14 mouse cellular contexts compared by ENCODE assay signal in genomic region chr6:91528265-91528664, GRCm38 (mm10). TPM values are rescaled to one million over a fixed set of nuclear protein-coding genes. Genes with fewer than 3 reads are reported as not detected.
DNase-seq lines count a peak whose midpoint lies in the region; ATAC-seq lines count a peak whose summit lies in the region.
"Had no signal": no experiment of that assay in that cellular context is flagged by ENCODE, and none has a peak within 500 bp of the region (broad histone marks: within the 10 kb centered on the region; RNA-seq: fewer than 3 reads in every experiment).

No protein-coding gene starts in this region.

- no peak overlapping the region for H3K4me3 ChIP-seq in forebrain, embryonic 13.5 days
- H3K4me3 ChIP-seq in forebrain, embryonic 16.5 days (replicated peaks; ENCODE audit: low read length), result no peak overlapping the region
- H3K4me3 ChIP-seq in heart, embryonic 15.5 days, result no peak overlapping the region
- H3K4me3 ChIP-seq in hindbrain, embryonic 16.5 days (ENCODE audit: low read length), result no peak overlapping the region
- H3K4me3 ChIP-seq: hindbrain, embryonic 15.5 days; limb, embryonic 12.5 days had no signal

- no peaks in the 10 kb centered on the region for H3K27me3 ChIP-seq in forebrain, embryonic 13.5 days
- no peaks in the 10 kb centered on the region for H3K27me3 ChIP-seq in forebrain, embryonic 16.5 days (replicated peaks; ENCODE audit: control insufficient read depth, insufficient read depth, low read length)
- H3K27me3 ChIP-seq in heart, embryonic 15.5 days, result peaks cover 11% of the 10 kb centered on the region
- H3K27me3 ChIP-seq in hindbrain, embryonic 16.5 days (replicated peaks; ENCODE audit: control insufficient read depth, insufficient read depth, low read length), result no peaks in the 10 kb centered on the region
- H3K27me3 ChIP-seq: hindbrain, embryonic 15.5 days; limb, embryonic 12.5 days had no signal

- H3K9ac ChIP-seq in forebrain, embryonic 13.5 days, result peak overlapping the region; percentile 26; the same call in 1 of the 2 replicates
- H3K9ac ChIP-seq in forebrain, embryonic 16.5 days (replicated peaks; ENCODE audit: low read depth, low read length), result no peak overlapping the region
- no peak overlapping the region for H3K9ac ChIP-seq in heart, embryonic 15.5 days
- H3K9ac ChIP-seq in hindbrain, embryonic 16.5 days (ENCODE audit: low read depth, low read length), result no peak overlapping the region
- H3K9ac ChIP-seq: hindbrain, embryonic 15.5 days; limb, embryonic 12.5 days had no signal

- peak; percentile 28 for DNase-seq in NIH3T3 (ENCODE audit: low read depth)
- DNase-seq in gastrocnemius, postnatal 36 days, result peak; percentile 37 to 46
- DNase-seq in natural killer cell, adult 2 months (ENCODE audit: low spot score in 2 of 2), result no peak
- no peak for DNase-seq in left cerebral cortex, postnatal 36 days (ENCODE audit: low spot score in 2 of 2)
- DNase-seq: cerebellum, postnatal 36 days; lung, adult 2 months; right cerebral cortex, postnatal 25 days; thymus, adult 2 months had no signal

- H3K36me3 ChIP-seq in forebrain, embryonic 13.5 days (ENCODE audit: poor library complexity, severe bottlenecking), result peaks cover 36% of the 10 kb centered on the region
- 0 out of 2 replicates have a peak, but pooled peaks cover 2% of the 10 kb centered on the region for H3K36me3 ChIP-seq in forebrain, embryonic 16.5 days (ENCODE audit: control insufficient read depth, insufficient read depth)
- peaks cover 4% of the 10 kb centered on the region; the same call in 1 of the 2 replicates for H3K36me3 ChIP-seq in heart, embryonic 15.5 days
- H3K36me3 ChIP-seq in hindbrain, embryonic 16.5 days (ENCODE audit: control insufficient read depth, insufficient read depth, low read length), result peaks cover 2% of the 10 kb centered on the region; the same call in 1 of the 2 replicates

- 89% methylated on average over 7 of the region's 7 CpGs for WGBS in forebrain, embryonic 13.5 days
- 89% methylated on average over 7 of the region's 7 CpGs for WGBS in forebrain, embryonic 16.5 days
- WGBS in heart, embryonic 15.5 days, result 50% methylated on average over 7 of the region's 7 CpGs
- 94% methylated on average over 7 of the region's 7 CpGs for WGBS in hindbrain, embryonic 16.5 days

- H3K4me1 ChIP-seq in forebrain, embryonic 13.5 days, result no peaks in the 10 kb centered on the region
- no peaks in the 10 kb centered on the region for H3K4me1 ChIP-seq in forebrain, embryonic 16.5 days (replicated peaks; ENCODE audit: control insufficient read depth, insufficient read depth, low read length)
- peaks cover 16% of the 10 kb centered on the region for H3K4me1 ChIP-seq in heart, embryonic 15.5 days (replicated peaks)
- H3K4me1 ChIP-seq in hindbrain, embryonic 16.5 days (ENCODE audit: control insufficient read depth, insufficient read depth, low read depth, low read length), result no peaks in the 10 kb centered on the region

- H3K4me2 ChIP-seq in forebrain, embryonic 13.5 days, result no peak overlapping the region
- no peak overlapping the region for H3K4me2 ChIP-seq in forebrain, embryonic 16.5 days (ENCODE audit: low read length)
- no peak overlapping the region for H3K4me2 ChIP-seq in heart, embryonic 15.5 days
- no peak overlapping the region for H3K4me2 ChIP-seq in hindbrain, embryonic 16.5 days (ENCODE audit: low read length)
- H3K4me2 ChIP-seq: hindbrain, embryonic 15.5 days; limb, embryonic 12.5 days had no signal

- no peak for ATAC-seq in forebrain, embryonic 13.5 days
- ATAC-seq in forebrain, embryonic 16.5 days, result no peak
- peak; percentile 69 for ATAC-seq in heart, embryonic 15.5 days (replicated peaks; ENCODE audit: insufficient number of reproducible peaks, insufficient read depth, low FRiP score, low read depth)
- no peak for ATAC-seq in hindbrain, embryonic 16.5 days

- H3K27ac ChIP-seq in forebrain, embryonic 13.5 days, result no peak overlapping the region
- no peak overlapping the region for H3K27ac ChIP-seq in forebrain, embryonic 16.5 days (ENCODE audit: low read length)
- peak overlapping the region; percentile 48; the same call in 1 of the 2 replicates for H3K27ac ChIP-seq in heart, embryonic 15.5 days
- no peak overlapping the region for H3K27ac ChIP-seq in hindbrain, embryonic 16.5 days (ENCODE audit: low read depth, low read length)
- H3K27ac ChIP-seq: hindbrain, embryonic 15.5 days; limb, embryonic 12.5 days had no signal

- intact Hi-C loops in gastrocnemius, postnatal 36 days (cut with DNase I), result loop anchor here (10.0 kb wide), 1 partner anchor 327 kb away; no protein-coding TSS in a partner anchor
- intact Hi-C loops in left cerebral cortex, postnatal 36 days (cut with DNase I), result loop anchor here (5.0 to 10.0 kb wide), 2 partner anchors 214 to 317 kb away; no protein-coding TSS in a partner anchor

- no peaks in the 10 kb centered on the region for H3K9me3 ChIP-seq in forebrain, embryonic 13.5 days (replicated peaks)
- no peaks in the 10 kb centered on the region for H3K9me3 ChIP-seq in forebrain, embryonic 16.5 days (ENCODE audit: control insufficient read depth, low read length)
- no peaks in the 10 kb centered on the region for H3K9me3 ChIP-seq in heart, embryonic 15.5 days (replicated peaks)
- no peaks in the 10 kb centered on the region for H3K9me3 ChIP-seq in hindbrain, embryonic 16.5 days (ENCODE audit: control insufficient read depth, low read length)
- H3K9me3 ChIP-seq: hindbrain, embryonic 15.5 days; limb, embryonic 12.5 days had no signal

RNA-seq across cellular contexts. Expression of gene Lsm3, which starts 12.5 kb away (rescaled TPM):
- 273 and 275 TPM in 2 replicates for polyA plus RNA-seq in forebrain, embryonic 13.5 days (2015; fragmentation: Nextera tagmentation; extraction: Ambion mirVana)
- 162 and 174 TPM in 2 replicates for polyA plus RNA-seq in forebrain, embryonic 16.5 days (2015; fragmentation: Nextera tagmentation; extraction: Ambion mirVana)
- total RNA-seq in gastrocnemius, postnatal 36 days (2021), result 10 to 100 TPM; 25.7 to 28.9 TPM
- 155 and 161 TPM in 2 replicates for polyA plus RNA-seq in heart, embryonic 15.5 days (2015; fragmentation: Nextera tagmentation; extraction: Ambion mirVana)
- 136 and 139 TPM in 2 replicates for polyA plus RNA-seq in hindbrain, embryonic 16.5 days (2015; fragmentation: Nextera tagmentation; extraction: Ambion mirVana)
- 10 to 100 TPM; 35.0 to 41.3 TPM for total RNA-seq in left cerebral cortex, postnatal 36 days (2021)

RNA-seq across cellular contexts. Expression of gene Xpc, which starts 12.6 kb away (rescaled TPM):
- 18.6 and 20.5 TPM in 2 replicates for polyA plus RNA-seq in forebrain, embryonic 13.5 days (2015; fragmentation: Nextera tagmentation; extraction: Ambion mirVana)
- 20.1 and 21.3 TPM in 2 replicates for polyA plus RNA-seq in forebrain, embryonic 16.5 days (2015; fragmentation: Nextera tagmentation; extraction: Ambion mirVana)
- 1 to 10 TPM; 6.5 to 7.2 TPM for total RNA-seq in gastrocnemius, postnatal 36 days (2021)
- 10.5 and 13.1 TPM in 2 replicates for polyA plus RNA-seq in heart, embryonic 15.5 days (2015; fragmentation: Nextera tagmentation; extraction: Ambion mirVana)
- polyA plus RNA-seq in hindbrain, embryonic 16.5 days (2015; fragmentation: Nextera tagmentation; extraction: Ambion mirVana), result 15.8 and 17.0 TPM in 2 replicates
- total RNA-seq in left cerebral cortex, postnatal 36 days (2021), result 10 to 100 TPM; 13.2 to 14.9 TPM

RNA-seq across cellular contexts. Expression of gene Tmem43, which starts 54.8 kb away (rescaled TPM):
- 48.3 and 56.8 TPM in 2 replicates for polyA plus RNA-seq in forebrain, embryonic 13.5 days (2015; fragmentation: Nextera tagmentation; extraction: Ambion mirVana)
- 60.6 and 63.2 TPM in 2 replicates for polyA plus RNA-seq in forebrain, embryonic 16.5 days (2015; fragmentation: Nextera tagmentation; extraction: Ambion mirVana)
- total RNA-seq in gastrocnemius, postnatal 36 days (2021), result 10 to 100 TPM; 25.2 to 31.1 TPM
- 24.8 and 33.4 TPM in 2 replicates for polyA plus RNA-seq in heart, embryonic 15.5 days (2015; fragmentation: Nextera tagmentation; extraction: Ambion mirVana)
- 49.8 and 57.0 TPM in 2 replicates for polyA plus RNA-seq in hindbrain, embryonic 16.5 days (2015; fragmentation: Nextera tagmentation; extraction: Ambion mirVana)
- total RNA-seq in left cerebral cortex, postnatal 36 days (2021), result 10 to 100 TPM; 24.9 to 29.6 TPM

RNA-seq across cellular contexts. Expression of gene Chchd4, which starts 54.9 kb away (rescaled TPM):
- polyA plus RNA-seq in forebrain, embryonic 13.5 days (2015; fragmentation: Nextera tagmentation; extraction: Ambion mirVana), result 27.3 and 30.7 TPM in 2 replicates
- polyA plus RNA-seq in forebrain, embryonic 16.5 days (2015; fragmentation: Nextera tagmentation; extraction: Ambion mirVana), result 33.7 and 40.4 TPM in 2 replicates
- total RNA-seq in gastrocnemius, postnatal 36 days (2021), result 1 to 10 TPM; 8.2 TPM
- polyA plus RNA-seq in heart, embryonic 15.5 days (2015; fragmentation: Nextera tagmentation; extraction: Ambion mirVana), result 29.0 and 31.0 TPM in 2 replicates
- polyA plus RNA-seq in hindbrain, embryonic 16.5 days (2015; fragmentation: Nextera tagmentation; extraction: Ambion mirVana), result 39.1 and 40.8 TPM in 2 replicates
- 10 to 100 TPM; 19.8 to 21.1 TPM for total RNA-seq in left cerebral cortex, postnatal 36 days (2021)

Comparison
In these comparisons a context has a peak if more than half of its experiments do, and no peak if none do; other contexts are left out.
1. DNase-seq: peak in NIH3T3 (single experiment) and gastrocnemius, postnatal 36 days (2 of 2); none in natural killer cell, adult 2 months (0 of 2) and left cerebral cortex, postnatal 36 days (0 of 2).